Mouse (Mus musculus): Measurements from ENCODE around the gene Olfr1387. TPM values are rescaled to one million over a fixed set of nuclear protein-coding genes. Genes with fewer than 3 reads are reported as not detected.
"Not testable (repeated sequence)": the region's sequence is repeated elsewhere in the genome, so short reads cannot be mapped to it uniquely, and the experiment has no call there.

Gene Olfr1387
- not detected in 2 replicates for polyA plus RNA-seq (2014; fragmentation: Nextera tagmentation; extraction: Ambion mirVana)

GRCm38 (mm10) chr11:49455043-49455442, at the start of gene Olfr1387:
Gene Olfr1387 (plus strand): TSS chr11:49455343.
- no peak within 1 kb of the TSS for H3K27ac ChIP-seq (ENCODE audit: low read depth, low read length)
- ATAC-seq (replicated peaks; ENCODE audit: low FRiP score) (no peak), DNase-seq (ENCODE audit: low spot score) (no peak)
- H3K4me2 ChIP-seq (ENCODE audit: low read depth, low read length, severe bottlenecking): no peak within 1 kb of the TSS
- no peak within 1 kb of the TSS for H3K4me3 ChIP-seq (ENCODE audit: low read depth, low read length)
- no peak within 1 kb of the TSS for H3K9ac ChIP-seq (ENCODE audit: low read length)
- no peaks in the 10 kb centered on the region for H3K4me1 ChIP-seq (replicated peaks; ENCODE audit: control insufficient read depth, insufficient read depth, low read length)
- no peaks in the 10 kb centered on the region for H3K27me3 ChIP-seq (ENCODE audit: control insufficient read depth, insufficient read depth, low read length)
- H3K36me3 ChIP-seq (ENCODE audit: control insufficient read depth, insufficient read depth, low read length): no peaks in the 10 kb centered on the region
- no peaks in the 10 kb centered on the region for H3K9me3 ChIP-seq (ENCODE audit: control insufficient read depth, low read length)
- WGBS: 83% methylated on average over 1 of the region's 1 CpGs

GRCm38 (mm10) chr11:49406784-49407183, 48.4 kb upstream of the Olfr1387 start:
- H3K27ac ChIP-seq (ENCODE audit: low read depth, low read length): no peak overlapping the region
- H3K4me1 ChIP-seq (replicated peaks; ENCODE audit: control insufficient read depth, insufficient read depth, low read length): no peaks in the 10 kb centered on the region
- H3K9ac ChIP-seq (ENCODE audit: low read length): no peak overlapping the region
- DNase-seq (ENCODE audit: low spot score) (no peak), ATAC-seq (replicated peaks; ENCODE audit: low FRiP score) (no peak)
- 80% methylated on average over 3 of the region's 3 CpGs for whole genome bisulfite sequencing
- no peaks in the 10 kb centered on the region for H3K36me3 ChIP-seq (ENCODE audit: control insufficient read depth, insufficient read depth, low read length)
- H3K4me3 ChIP-seq (ENCODE audit: low read depth, low read length): no peak overlapping the region
- no peaks in the 10 kb centered on the region for H3K9me3 ChIP-seq (ENCODE audit: control insufficient read depth, low read length)
- no peak overlapping the region for H3K4me2 ChIP-seq (ENCODE audit: low read depth, low read length, severe bottlenecking)
- H3K27me3 ChIP-seq (ENCODE audit: control insufficient read depth, insufficient read depth, low read length): no peaks in the 10 kb centered on the region

- no peak overlapping the region for H3K4me3 ChIP-seq (ENCODE audit: low read depth, low read length)
- H3K27ac ChIP-seq (ENCODE audit: low read depth, low read length): no peak overlapping the region
- H3K27me3 ChIP-seq (ENCODE audit: control insufficient read depth, insufficient read depth, low read length): no peaks in the 10 kb centered on the region
- WGBS: 36% methylated on average over 1 of the region's 1 CpGs
- H3K36me3 ChIP-seq (ENCODE audit: control insufficient read depth, insufficient read depth, low read length): no peaks in the 10 kb centered on the region
- H3K9me3 ChIP-seq (ENCODE audit: control insufficient read depth, low read length): no peaks in the 10 kb centered on the region
- H3K9ac ChIP-seq (ENCODE audit: low read length): no peak overlapping the region
- no peak overlapping the region for H3K4me2 ChIP-seq (ENCODE audit: low read depth, low read length, severe bottlenecking)
- ATAC-seq (replicated peaks; ENCODE audit: low FRiP score) (no peak), DNase-seq (ENCODE audit: low spot score) (no peak)
- no peaks in the 10 kb centered on the region for H3K4me1 ChIP-seq (replicated peaks; ENCODE audit: control insufficient read depth, insufficient read depth, low read length)
Measured at GRCm38 (mm10) chr11:49410540-49410939, 44.6 kb upstream of the Olfr1387 start.

GRCm38 (mm10) chr11:49422767-49423166, 32.4 kb upstream of the Olfr1387 start, which contains the start of gene Olfr1389:
Gene Olfr1389 (plus strand): TSS chr11:49423067.
- DNase-seq (ENCODE audit: low spot score) (no peak), ATAC-seq (replicated peaks; ENCODE audit: low FRiP score) (no peak)
- Histone ChIP-seq H3K9ac (ENCODE audit: low read length) (no peak within 1 kb of the TSS), H3K4me2 (ENCODE audit: low read depth, low read length, severe bottlenecking) (no peak within 1 kb of the TSS), H3K4me1 (replicated peaks; ENCODE audit: control insufficient read depth, insufficient read depth, low read length) (no peaks in the 10 kb centered on the region), H3K4me3 (ENCODE audit: low read depth, low read length) (no peak within 1 kb of the TSS), H3K36me3 (ENCODE audit: control insufficient read depth, insufficient read depth, low read length) (no peaks in the 10 kb centered on the region), H3K27me3 (ENCODE audit: control insufficient read depth, insufficient read depth, low read length) (no peaks in the 10 kb centered on the region), H3K27ac (ENCODE audit: low read depth, low read length) (no peak within 1 kb of the TSS), H3K9me3 (ENCODE audit: control insufficient read depth, low read length) (no peaks in the 10 kb centered on the region)
- 96% methylated on average over 2 of the region's 2 CpGs for WGBS

GRCm38 (mm10) chr11:49425257-49425927, 29.8 kb upstream of the Olfr1387 start:
- Histone ChIP-seq H3K27me3 (ENCODE audit: control insufficient read depth, insufficient read depth, low read length) (no peaks in the 10 kb centered on the region), H3K4me3 (ENCODE audit: low read depth, low read length) (no peak overlapping the region), H3K27ac (ENCODE audit: low read depth, low read length) (no peak overlapping the region), H3K9me3 (ENCODE audit: control insufficient read depth, low read length) (no peaks in the 10 kb centered on the region), H3K36me3 (ENCODE audit: control insufficient read depth, insufficient read depth, low read length) (no peaks in the 10 kb centered on the region), H3K4me2 (ENCODE audit: low read depth, low read length, severe bottlenecking) (no peak overlapping the region), H3K4me1 (replicated peaks; ENCODE audit: control insufficient read depth, insufficient read depth, low read length) (no peaks in the 10 kb centered on the region), H3K9ac (ENCODE audit: low read length) (no peak overlapping the region)
- DNase-seq (ENCODE audit: low spot score) (no peak), ATAC-seq (replicated peaks; ENCODE audit: low FRiP score) (no peak)
- WGBS: 93% methylated on average over 1 of the region's 1 CpGs

GRCm38 (mm10) chr11:49429641-49430040, 25.5 kb upstream of the Olfr1387 start:
- Histone ChIP-seq H3K4me2 (ENCODE audit: low read depth, low read length, severe bottlenecking) (no peak overlapping the region), H3K27me3 (ENCODE audit: control insufficient read depth, insufficient read depth, low read length) (no peaks in the 10 kb centered on the region), H3K4me3 (ENCODE audit: low read depth, low read length) (no peak overlapping the region), H3K4me1 (replicated peaks; ENCODE audit: control insufficient read depth, insufficient read depth, low read length) (no peaks in the 10 kb centered on the region), H3K9me3 (ENCODE audit: control insufficient read depth, low read length) (no peaks in the 10 kb centered on the region), H3K27ac (ENCODE audit: low read depth, low read length) (no peak overlapping the region), H3K9ac (ENCODE audit: low read length) (no peak overlapping the region), H3K36me3 (ENCODE audit: control insufficient read depth, insufficient read depth, low read length) (no peaks in the 10 kb centered on the region)
- WGBS: 90% methylated on average over 2 of the region's 2 CpGs
- DNase-seq (ENCODE audit: low spot score): no peak
- no peak for ATAC-seq (replicated peaks; ENCODE audit: low FRiP score)

- ATAC-seq (replicated peaks; ENCODE audit: low FRiP score) (no peak), DNase-seq (ENCODE audit: low spot score) (no peak)
- 74% methylated on average over 3 of the region's 3 CpGs for WGBS
Measured at GRCm38 (mm10) chr11:49436411-49436810, 18.7 kb upstream of the Olfr1387 start, which contains the start of gene Olfr1388. Gene Olfr1388 (plus strand): TSS chr11:49436624.

GRCm38 (mm10) chr11:49464746-49465145, 9.6 kb downstream of the Olfr1387 start, which contains the start of gene Olfr1386:
Gene Olfr1386 (plus strand): TSS chr11:49465046.
- H3K4me3 ChIP-seq (ENCODE audit: low read depth, low read length); H3K27ac ChIP-seq (ENCODE audit: low read depth, low read length); H3K27me3 ChIP-seq (ENCODE audit: control insufficient read depth, insufficient read depth, low read length); ATAC-seq (replicated peaks; ENCODE audit: low FRiP score); H3K4me2 ChIP-seq (ENCODE audit: low read depth, low read length, severe bottlenecking); H3K9ac ChIP-seq (ENCODE audit: low read length); H3K9me3 ChIP-seq (ENCODE audit: control insufficient read depth, low read length); DNase-seq (ENCODE audit: low spot score); H3K4me1 ChIP-seq (replicated peaks; ENCODE audit: control insufficient read depth, insufficient read depth, low read length); H3K36me3 ChIP-seq (ENCODE audit: control insufficient read depth, insufficient read depth, low read length): not testable (repeated sequence)
- WGBS: 84% methylated on average over 2 of the region's 3 CpGs

More at GRCm38 (mm10) chr11:49436411-49436810, 18.7 kb upstream of the Olfr1387 start, which contains the start of gene Olfr1388:
- H3K4me3 ChIP-seq (ENCODE audit: low read depth, low read length): no peak within 1 kb of the TSS
- no peak within 1 kb of the TSS for H3K9ac ChIP-seq (ENCODE audit: low read length)
- H3K4me2 ChIP-seq (ENCODE audit: low read depth, low read length, severe bottlenecking): no peak within 1 kb of the TSS
- H3K4me1 ChIP-seq (replicated peaks; ENCODE audit: control insufficient read depth, insufficient read depth, low read length): no peaks in the 10 kb centered on the region
- H3K27ac ChIP-seq (ENCODE audit: low read depth, low read length): no peak within 1 kb of the TSS
- no peaks in the 10 kb centered on the region for H3K27me3 ChIP-seq (ENCODE audit: control insufficient read depth, insufficient read depth, low read length)
- no peaks in the 10 kb centered on the region for H3K9me3 ChIP-seq (ENCODE audit: control insufficient read depth, low read length)
- H3K36me3 ChIP-seq (ENCODE audit: control insufficient read depth, insufficient read depth, low read length): no peaks in the 10 kb centered on the region

GRCm38 (mm10) chr11:49485973-49486372, 30.8 kb downstream of the Olfr1387 start:
- no peak overlapping the region for H3K27ac ChIP-seq (ENCODE audit: low read depth, low read length)

More at GRCm38 (mm10) chr11:49485973-49486372, 30.8 kb downstream of the Olfr1387 start:
- Histone ChIP-seq H3K4me3 (ENCODE audit: low read depth, low read length) (no peak overlapping the region), H3K9ac (ENCODE audit: low read length) (no peak overlapping the region), H3K4me1 (replicated peaks; ENCODE audit: control insufficient read depth, insufficient read depth, low read length) (no peaks in the 10 kb centered on the region), H3K36me3 (ENCODE audit: control insufficient read depth, insufficient read depth, low read length) (no peaks in the 10 kb centered on the region), H3K9me3 (ENCODE audit: control insufficient read depth, low read length) (no peaks in the 10 kb centered on the region), H3K4me2 (ENCODE audit: low read depth, low read length, severe bottlenecking) (no peak overlapping the region), H3K27me3 (ENCODE audit: control insufficient read depth, insufficient read depth, low read length) (no peaks in the 10 kb centered on the region)
- 76% methylated on average over 4 of the region's 4 CpGs for WGBS
- DNase-seq (ENCODE audit: low spot score) (no peak), ATAC-seq (replicated peaks; ENCODE audit: low FRiP score) (no peak)
